Mouse (Mus musculus): ENCODE data around the gene Tmub2. TPM values are rescaled to one million over a fixed set of nuclear protein-coding genes. Genes with fewer than 3 reads are reported as not detected.

Gene Tmub2
- polyA plus RNA-seq, 1 experiment from 2014 or later: 46.1 TPM

DNA sequence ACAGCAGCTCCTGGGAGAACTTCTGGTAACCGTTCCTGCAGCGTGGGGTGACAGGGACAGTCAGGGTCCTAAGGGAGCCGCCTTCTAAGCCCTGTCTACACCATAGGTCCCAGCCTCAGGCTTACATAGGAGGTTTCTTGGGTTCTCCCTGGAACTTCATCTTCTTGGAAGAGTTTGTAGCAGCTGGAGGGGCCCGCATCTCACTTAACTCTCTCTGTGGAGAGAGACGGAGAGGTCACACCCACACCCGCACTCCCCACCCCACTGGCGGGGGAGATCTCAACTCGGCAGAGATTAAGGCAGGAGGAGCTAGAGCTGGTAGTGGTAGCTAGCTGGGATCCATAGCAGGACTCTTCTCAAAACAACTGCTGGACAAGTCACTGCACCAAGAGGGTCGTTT is 23.4 kb downstream of the Tmub2 start:
- ATAC-seq (no peak), DNase-seq (ENCODE audit: low spot score) (no peak)
- no peak overlapping the region for H3K27ac ChIP-seq (ENCODE audit: low read length)
- WGBS: 80% methylated on average over 9 of the region's 9 CpGs
- no peaks in the 10 kb centered on the region for H3K9me3 ChIP-seq (ENCODE audit: low read length)
- no peak overlapping the region for H3K9ac ChIP-seq (replicated peaks; ENCODE audit: low read depth)
- no peaks in the 10 kb centered on the region for H3K27me3 ChIP-seq (replicated peaks; ENCODE audit: insufficient read depth, low read length)
- TF ChIP-seq EP300 (IDR thresholded peaks at IDR 0.05) (no peak), CTCF (IDR thresholded peaks at IDR 0.05) (no peak)
- no peak overlapping the region for H3K4me2 ChIP-seq (replicated peaks; ENCODE audit: low read depth, low read length)
- no peak overlapping the region for H3K4me3 ChIP-seq (ENCODE audit: low read depth, low read length)
- peaks cover 11% of the 10 kb centered on the region for H3K4me1 ChIP-seq (ENCODE audit: insufficient read depth, low read depth, low read length)
- peaks cover 23% of the 10 kb centered on the region; the same call in 1 of the 2 replicates for H3K36me3 ChIP-seq (ENCODE audit: insufficient read depth, low read length)

DNA sequence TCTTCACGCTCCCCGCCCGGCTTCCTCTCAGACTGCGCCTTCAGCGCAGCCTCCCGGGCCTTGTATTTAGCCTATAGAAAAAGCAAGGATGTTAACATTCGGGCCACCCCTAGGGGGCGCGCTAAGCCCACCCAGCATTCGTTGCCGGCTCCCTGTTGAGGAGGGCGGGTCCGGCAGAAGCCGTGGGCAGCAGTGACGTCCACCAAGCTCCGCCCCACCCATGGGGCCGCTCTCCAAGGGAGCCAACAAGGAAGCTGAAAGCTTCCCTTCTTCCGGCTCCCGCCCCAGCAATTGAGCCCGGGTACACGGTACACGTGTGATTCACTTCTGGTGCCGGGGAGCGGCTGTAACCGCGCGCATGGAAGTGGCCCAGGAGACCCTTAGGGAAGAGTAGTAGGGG is 24.2 kb downstream of the Tmub2 start:
- H3K9me3 ChIP-seq (ENCODE audit: low read length): no peaks in the 10 kb centered on the region
- no peak overlapping the region for H3K9ac ChIP-seq (replicated peaks; ENCODE audit: low read depth)
- no peaks in the 10 kb centered on the region for H3K27me3 ChIP-seq (replicated peaks; ENCODE audit: insufficient read depth, low read length)
- H3K27ac ChIP-seq (ENCODE audit: low read length): peak overlapping the region; percentile 43; the same call in 1 of the 2 replicates
- WGBS: under 1% methylated on average over 27 of the region's 27 CpGs
- peaks cover 32% of the 10 kb centered on the region; the same call in 1 of the 2 replicates for H3K36me3 ChIP-seq (ENCODE audit: insufficient read depth, low read length)
- H3K4me3 ChIP-seq (ENCODE audit: low read depth, low read length): peak overlapping the region; percentile 25
- TF ChIP-seq EP300 (IDR thresholded peaks at IDR 0.05) (0 out of 2 replicates have a peak, but pooled peaks have one; percentile 42), CTCF (IDR thresholded peaks at IDR 0.05) (peak; percentile 98)
- peak; percentile 98 for DNase-seq (ENCODE audit: low spot score)
- peak; percentile 98 for ATAC-seq
- peaks cover 11% of the 10 kb centered on the region for H3K4me1 ChIP-seq (ENCODE audit: insufficient read depth, low read depth, low read length)
- H3K4me2 ChIP-seq (replicated peaks; ENCODE audit: low read depth, low read length): peak overlapping the region; percentile 58

DNA sequence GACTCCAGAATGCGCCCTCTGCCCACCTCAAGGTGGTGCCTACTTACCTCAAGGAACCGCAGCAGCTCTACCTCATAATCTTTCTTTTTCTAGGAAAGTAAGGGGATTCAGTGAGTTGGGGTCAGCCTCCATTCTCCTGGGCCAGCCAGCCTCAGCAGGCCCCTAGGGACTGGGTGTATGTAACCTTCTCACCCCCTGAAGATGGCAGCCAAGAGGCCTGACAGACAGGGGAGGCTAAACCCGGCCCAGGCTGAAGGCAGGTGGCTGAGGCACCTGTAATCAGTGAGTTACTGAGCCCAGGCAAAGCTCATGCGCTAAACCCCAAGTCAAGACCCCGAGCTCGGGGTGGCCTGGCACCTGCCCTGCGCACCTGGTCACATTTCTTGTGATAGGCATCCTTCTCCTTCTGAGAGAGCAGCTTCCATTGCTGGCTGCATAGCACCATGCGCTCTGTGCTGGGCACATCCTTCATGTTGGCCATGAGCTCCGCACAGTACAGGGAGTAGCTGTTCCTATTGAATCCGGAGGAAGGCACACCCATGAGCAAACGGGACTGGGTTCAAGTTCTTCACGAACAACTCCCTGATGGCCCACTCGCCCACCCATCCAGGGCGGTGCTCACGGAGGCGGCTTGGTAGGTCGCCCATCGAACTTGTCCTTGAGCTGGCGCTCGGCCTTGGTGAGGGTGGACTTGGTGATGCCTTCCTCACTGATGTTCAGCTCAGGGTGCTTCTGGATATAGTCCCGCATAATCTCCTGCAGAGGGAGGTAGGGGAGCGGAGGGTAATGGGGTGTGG is 25.3 kb downstream of the Tmub2 start:
- no peak for ATAC-seq
- Histone ChIP-seq H3K27me3 (replicated peaks; ENCODE audit: insufficient read depth, low read length) (no peaks in the 10 kb centered on the region), H3K9me3 (ENCODE audit: low read length) (no peaks in the 10 kb centered on the region), H3K36me3 (ENCODE audit: insufficient read depth, low read length) (peaks cover 37% of the 10 kb centered on the region; the same call in 1 of the 2 replicates), H3K9ac (replicated peaks; ENCODE audit: low read depth) (no peak overlapping the region), H3K4me2 (replicated peaks; ENCODE audit: low read depth, low read length) (peak overlapping the region; percentile 58; the same call in 1 of the 2 replicates), H3K4me1 (ENCODE audit: insufficient read depth, low read depth, low read length) (peaks cover 11% of the 10 kb centered on the region), H3K4me3 (ENCODE audit: low read depth, low read length) (no peak overlapping the region), H3K27ac (ENCODE audit: low read length) (0 out of 2 replicates have a peak overlapping the region, but pooled peaks have one; percentile 43)
- TF ChIP-seq CTCF (IDR thresholded peaks at IDR 0.05): 0 out of 2 replicates have a peak, but pooled peaks have one; percentile 12
- TF ChIP-seq EP300 (IDR thresholded peaks at IDR 0.05): no peak
- DNase-seq (ENCODE audit: low spot score): no peak
- WGBS: 84% methylated on average over 22 of the region's 22 CpGs

DNA sequence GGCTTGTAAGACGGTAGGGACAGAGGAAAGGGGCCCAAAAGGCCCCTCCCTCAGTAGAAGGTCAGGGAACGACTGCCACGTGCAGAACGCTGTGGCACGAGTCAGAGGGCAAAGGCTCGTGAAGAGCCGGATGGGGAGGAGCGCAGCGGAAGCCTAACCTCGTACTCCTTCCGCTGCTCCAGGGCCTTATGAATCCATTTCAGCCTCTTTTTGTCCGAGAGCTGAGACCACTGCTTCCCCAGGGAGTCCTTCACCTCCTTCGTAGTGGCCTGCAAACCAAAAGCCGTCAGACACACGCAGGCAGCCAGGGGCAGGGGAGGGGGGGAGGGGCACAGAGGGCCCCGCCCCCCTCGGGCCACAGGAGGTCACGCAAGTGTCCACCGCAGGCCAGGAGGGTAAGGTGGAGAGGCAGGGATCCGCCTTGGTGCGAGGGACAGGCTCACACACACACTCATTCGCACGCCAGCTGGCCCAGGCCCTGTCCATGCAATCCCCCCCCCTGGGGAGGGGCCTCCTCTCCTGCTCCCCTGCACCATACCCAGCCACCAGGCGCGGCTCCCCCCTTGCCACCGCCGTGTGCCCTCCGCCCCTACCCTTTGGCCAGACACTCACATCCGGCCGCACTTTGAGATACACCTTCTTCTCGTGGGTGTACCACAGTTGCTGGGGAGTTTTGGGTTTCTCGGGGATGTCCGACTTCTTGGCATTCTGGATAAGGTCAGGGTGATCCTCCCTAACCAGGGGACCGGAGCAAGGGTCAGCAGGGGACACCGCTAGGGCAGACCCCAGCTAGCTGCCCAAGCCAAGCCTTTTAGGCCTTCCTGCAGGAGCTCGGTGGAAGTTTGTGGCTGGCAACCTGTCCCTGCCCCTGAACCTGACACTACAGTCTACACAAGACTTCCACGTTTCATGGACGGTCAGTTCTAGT is 26.3 kb downstream of the Tmub2 start:
- no peak for TF ChIP-seq CTCF (IDR thresholded peaks at IDR 0.05)
- TF ChIP-seq EP300 (IDR thresholded peaks at IDR 0.05): no peak
- no peaks in the 10 kb centered on the region for H3K9me3 ChIP-seq (ENCODE audit: low read length)
- ATAC-seq: no peak
- no peak for DNase-seq (ENCODE audit: low spot score)
- H3K27ac ChIP-seq (ENCODE audit: low read length): no peak overlapping the region
- H3K4me1 ChIP-seq (ENCODE audit: insufficient read depth, low read depth, low read length): peaks cover 11% of the 10 kb centered on the region
- 0 out of 2 replicates have a peak overlapping the region, but pooled peaks have one; percentile 11 for H3K4me2 ChIP-seq (replicated peaks; ENCODE audit: low read depth, low read length)
- peaks cover 35% of the 10 kb centered on the region; the same call in 1 of the 2 replicates for H3K36me3 ChIP-seq (ENCODE audit: insufficient read depth, low read length)
- H3K9ac ChIP-seq (replicated peaks; ENCODE audit: low read depth): no peak overlapping the region
- H3K4me3 ChIP-seq (ENCODE audit: low read depth, low read length): no peak overlapping the region
- WGBS: 48% methylated on average over 36 of the region's 38 CpGs
- H3K27me3 ChIP-seq (replicated peaks; ENCODE audit: insufficient read depth, low read length): no peaks in the 10 kb centered on the region

DNA sequence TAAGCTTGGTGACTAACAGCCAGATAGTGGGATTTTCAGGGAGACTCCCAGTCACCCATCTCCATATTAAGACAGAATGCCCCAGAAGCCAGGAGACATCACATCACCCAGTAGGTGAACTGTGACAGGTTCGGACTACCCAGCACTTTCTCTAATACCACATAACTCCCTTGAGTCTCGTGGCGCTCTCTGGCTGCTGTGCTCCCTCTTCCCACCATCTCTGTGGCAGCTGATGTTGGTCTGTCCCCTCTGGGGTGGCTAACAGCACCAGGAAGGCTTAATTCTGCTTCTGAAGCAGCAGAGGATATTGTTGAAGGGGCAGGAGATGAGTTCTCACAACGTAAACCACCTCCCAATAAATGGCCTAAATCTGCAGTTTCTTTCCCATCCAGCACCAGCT is 27.2 kb downstream of the Tmub2 start:
- Histone ChIP-seq H3K4me1 (ENCODE audit: insufficient read depth, low read depth, low read length) (peaks cover 11% of the 10 kb centered on the region), H3K9me3 (ENCODE audit: low read length) (no peaks in the 10 kb centered on the region), H3K4me3 (ENCODE audit: low read depth, low read length) (no peak overlapping the region), H3K36me3 (ENCODE audit: insufficient read depth, low read length) (peaks cover 26% of the 10 kb centered on the region; the same call in 1 of the 2 replicates), H3K27me3 (replicated peaks; ENCODE audit: insufficient read depth, low read length) (no peaks in the 10 kb centered on the region), H3K27ac (ENCODE audit: low read length) (no peak overlapping the region), H3K9ac (replicated peaks; ENCODE audit: low read depth) (no peak overlapping the region), H3K4me2 (replicated peaks; ENCODE audit: low read depth, low read length) (no peak overlapping the region)
- no peak for DNase-seq (ENCODE audit: low spot score)
- WGBS: 90% methylated on average over 4 of the region's 4 CpGs
- TF ChIP-seq EP300 (IDR thresholded peaks at IDR 0.05) (no peak), CTCF (IDR thresholded peaks at IDR 0.05) (no peak)
- no peak for ATAC-seq

DNA sequence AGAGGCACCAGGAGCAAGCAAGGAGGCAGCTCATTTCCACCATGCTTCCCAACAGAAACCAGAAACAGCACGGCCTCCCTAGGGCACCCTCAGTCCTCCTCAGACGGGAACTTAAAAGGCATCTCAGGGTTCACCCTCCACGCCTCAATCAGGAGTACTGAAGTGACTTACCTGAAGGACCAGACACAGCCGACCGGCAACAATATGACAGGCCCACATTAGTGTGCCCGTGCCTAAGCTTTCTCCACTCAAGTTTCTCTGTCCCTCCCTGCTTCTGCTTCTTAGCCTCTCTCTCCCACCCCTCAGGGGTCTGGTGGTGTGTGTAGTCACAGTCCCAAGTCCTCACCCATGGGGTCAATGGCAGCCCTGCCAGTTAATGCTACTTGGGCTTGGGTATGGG is 27.9 kb downstream of the Tmub2 start:
- DNase-seq (ENCODE audit: low spot score) (no peak), ATAC-seq (no peak)
- Histone ChIP-seq H3K9ac (replicated peaks; ENCODE audit: low read depth) (no peak overlapping the region), H3K27me3 (replicated peaks; ENCODE audit: insufficient read depth, low read length) (no peaks in the 10 kb centered on the region), H3K4me3 (ENCODE audit: low read depth, low read length) (no peak overlapping the region), H3K36me3 (ENCODE audit: insufficient read depth, low read length) (peaks cover 22% of the 10 kb centered on the region; the same call in 1 of the 2 replicates), H3K4me2 (replicated peaks; ENCODE audit: low read depth, low read length) (no peak overlapping the region), H3K9me3 (ENCODE audit: low read length) (no peaks in the 10 kb centered on the region), H3K4me1 (ENCODE audit: insufficient read depth, low read depth, low read length) (peaks cover 11% of the 10 kb centered on the region), H3K27ac (ENCODE audit: low read length) (no peak overlapping the region)
- 80% methylated on average over 6 of the region's 6 CpGs for WGBS
- no peak for TF ChIP-seq EP300 (IDR thresholded peaks at IDR 0.05)
- no peak for TF ChIP-seq CTCF (IDR thresholded peaks at IDR 0.05)
